Mouse (Mus musculus) cortical plate, adult 2 months (tissue): Measurements from ENCODE around the gene Plppr1. TPM values are rescaled to one million over a fixed set of nuclear protein-coding genes. Genes with fewer than 3 reads are reported as not detected.
A peak's percentile ranks its signal among the peaks of the same experiment; 100 is the strongest.
"Not testable (repeated sequence)": the region's sequence is repeated elsewhere in the genome, so short reads cannot be mapped to it uniquely, and the experiment has no call there.

Source experiments
- H3K27ac ChIP-seq: fragments of 200-500 bp; 2 replicates; pipeline ENCODE4 v1.5.1; 2012; ENCODE audit warnings: low read length, control low read depth, inconsistent platforms; ENCODE audit not compliant: insufficient read depth
- H3K4me1 ChIP-seq: fragments of 200-500 bp; 2 replicates; pipeline ENCODE4 v1.6.1; 2011; ENCODE audit warnings: low read length; ENCODE audit not compliant: control insufficient read depth, insufficient read depth
- H3K4me3 ChIP-seq: fragments of 200-500 bp; 2 replicates; pipeline ENCODE4 v1.5.1; 2011; ENCODE audit warnings: mild to moderate bottlenecking, low read length, control low read depth; ENCODE audit not compliant: insufficient read depth
- CTCF ChIP-seq: fragments of 200-500 bp; IDR thresholded peaks from 2 replicates; pipeline ENCODE4 v1.5.1; 2011; ENCODE audit warnings: mild to moderate bottlenecking, control low read depth, low read length; ENCODE audit not compliant: insufficient read depth; ENCODE audit errors: extremely low read depth
- POLR2A ChIP-seq: fragments of 200-500 bp; IDR thresholded peaks from 2 replicates; pipeline ENCODE4 v1.6.1; 2011; ENCODE audit warnings: mild to moderate bottlenecking, low read length, control low read depth; ENCODE audit not compliant: insufficient read depth; ENCODE audit errors: extremely low read depth
- polyA plus RNA-seq: library from polyadenylated mRNA; depleted of rRNA; stranded (reverse); fragments of >200 nt; gene quantifications from 2 replicates; pipeline ENCODE4 v1.2.3, GENCODE M21; 2012

The Plppr1 gene
- polyA plus RNA-seq, 1 experiment, result 7.3 TPM

DNA sequence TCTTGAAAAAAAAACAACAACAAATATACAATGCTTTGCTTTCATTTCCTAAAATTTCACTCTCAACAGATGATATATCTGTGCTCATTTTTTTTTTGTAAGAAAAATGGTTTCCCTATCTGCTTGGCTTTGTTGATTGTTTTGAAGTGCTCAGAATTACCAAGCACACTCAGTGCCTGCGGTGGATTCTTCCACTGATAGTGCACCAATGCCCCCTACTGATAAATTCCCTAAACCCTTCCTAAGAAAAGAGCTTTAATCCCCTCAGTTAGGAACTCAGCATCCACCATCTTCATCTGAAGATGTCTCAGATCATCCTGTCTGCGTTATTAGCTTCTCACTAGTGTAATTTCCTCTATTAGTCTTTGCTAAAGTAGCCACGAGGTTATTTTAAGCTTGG lies 192.2 kb downstream of the Plppr1 start:
- TF ChIP-seq POLR2A (no peak), CTCF (peak; percentile 55; the same call in 1 of the 2 replicates)
- Histone ChIP-seq H3K4me3 (no peak overlapping the region), H3K4me1 (no peaks in the 10 kb centered on the region), H3K27ac (no peak overlapping the region)

DNA sequence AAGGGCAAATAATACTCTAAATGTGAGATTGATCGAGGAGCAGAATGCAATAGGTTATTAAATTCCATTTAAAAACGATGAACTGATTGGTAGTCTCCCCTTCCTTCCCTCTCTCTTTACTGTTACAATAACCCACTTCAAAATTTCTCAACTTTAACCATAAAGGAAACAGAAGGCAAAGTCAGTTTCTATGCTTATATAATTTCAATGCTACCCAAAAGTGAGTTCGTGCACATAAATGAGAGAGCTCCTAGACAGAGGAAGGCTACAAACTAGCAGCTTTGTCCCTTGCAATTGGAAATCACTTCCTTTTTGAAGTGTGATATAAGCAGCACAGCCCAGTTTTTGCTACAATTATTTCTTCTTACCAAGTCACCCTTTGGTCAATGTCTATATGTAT lies 193.1 kb downstream of the Plppr1 start:
- TF ChIP-seq POLR2A (no peak), CTCF (no peak)
- no peaks in the 10 kb centered on the region for H3K4me1 ChIP-seq
- H3K4me3 ChIP-seq, result no peak overlapping the region
- H3K27ac ChIP-seq, result no peak overlapping the region

DNA sequence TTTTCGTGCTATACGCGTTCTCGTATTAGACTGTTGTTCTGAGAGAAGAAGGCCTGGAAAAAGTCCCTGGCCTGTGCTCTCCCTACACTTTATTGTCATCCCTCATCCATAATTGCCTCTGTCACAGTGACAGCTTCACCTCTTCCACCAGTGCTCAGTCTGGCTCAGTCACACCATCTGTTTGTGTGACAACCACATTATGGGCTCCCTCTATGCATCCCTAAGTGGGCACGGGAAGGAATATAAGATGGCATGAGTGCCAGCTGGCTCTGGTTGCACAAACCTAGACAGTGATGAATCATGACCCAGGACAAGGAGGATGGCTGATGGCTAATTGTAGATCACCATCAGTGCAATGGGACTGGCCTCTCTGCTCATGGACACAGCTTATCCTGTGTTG lies 219.4 kb downstream of the Plppr1 start:
- Histone ChIP-seq H3K4me1 (no peaks in the 10 kb centered on the region), H3K4me3 (no peak overlapping the region), H3K27ac (no peak overlapping the region)
- TF ChIP-seq POLR2A, result no peak
- TF ChIP-seq CTCF, result no peak

DNA sequence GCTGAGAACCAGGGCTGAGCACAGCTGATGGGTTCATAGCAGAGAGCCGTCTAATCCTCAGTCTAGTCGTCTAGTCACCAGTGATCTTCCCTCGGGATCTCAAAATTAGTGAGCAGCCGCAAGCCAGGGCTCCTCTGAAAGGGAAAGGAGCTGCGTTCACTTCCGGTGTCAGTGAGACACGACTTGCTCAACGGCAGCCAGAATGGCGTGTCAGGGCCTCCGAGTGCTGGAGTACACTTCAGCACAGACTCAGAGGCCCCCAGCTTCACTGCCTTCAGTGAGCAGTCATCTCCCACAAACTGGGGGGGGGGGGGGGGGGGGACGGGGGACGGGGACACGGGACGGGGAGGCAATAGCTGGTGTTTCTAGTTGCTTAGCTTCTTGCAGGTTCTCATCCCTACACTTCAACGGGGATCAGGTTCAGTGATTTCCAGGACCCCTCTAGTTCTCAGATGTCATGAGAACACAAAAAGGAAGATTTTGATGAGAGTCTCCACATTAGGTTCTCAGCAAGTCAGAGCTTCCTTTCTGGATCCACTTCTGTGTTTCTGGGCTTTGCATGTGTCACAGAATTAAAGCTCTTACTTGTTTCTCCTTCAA lies 225.7 kb downstream of the Plppr1 start:
- H3K27ac ChIP-seq, result no peak overlapping the region
- no peaks in the 10 kb centered on the region for H3K4me1 ChIP-seq
- no peak overlapping the region for H3K4me3 ChIP-seq
- TF ChIP-seq CTCF (no peak), POLR2A (no peak)

DNA sequence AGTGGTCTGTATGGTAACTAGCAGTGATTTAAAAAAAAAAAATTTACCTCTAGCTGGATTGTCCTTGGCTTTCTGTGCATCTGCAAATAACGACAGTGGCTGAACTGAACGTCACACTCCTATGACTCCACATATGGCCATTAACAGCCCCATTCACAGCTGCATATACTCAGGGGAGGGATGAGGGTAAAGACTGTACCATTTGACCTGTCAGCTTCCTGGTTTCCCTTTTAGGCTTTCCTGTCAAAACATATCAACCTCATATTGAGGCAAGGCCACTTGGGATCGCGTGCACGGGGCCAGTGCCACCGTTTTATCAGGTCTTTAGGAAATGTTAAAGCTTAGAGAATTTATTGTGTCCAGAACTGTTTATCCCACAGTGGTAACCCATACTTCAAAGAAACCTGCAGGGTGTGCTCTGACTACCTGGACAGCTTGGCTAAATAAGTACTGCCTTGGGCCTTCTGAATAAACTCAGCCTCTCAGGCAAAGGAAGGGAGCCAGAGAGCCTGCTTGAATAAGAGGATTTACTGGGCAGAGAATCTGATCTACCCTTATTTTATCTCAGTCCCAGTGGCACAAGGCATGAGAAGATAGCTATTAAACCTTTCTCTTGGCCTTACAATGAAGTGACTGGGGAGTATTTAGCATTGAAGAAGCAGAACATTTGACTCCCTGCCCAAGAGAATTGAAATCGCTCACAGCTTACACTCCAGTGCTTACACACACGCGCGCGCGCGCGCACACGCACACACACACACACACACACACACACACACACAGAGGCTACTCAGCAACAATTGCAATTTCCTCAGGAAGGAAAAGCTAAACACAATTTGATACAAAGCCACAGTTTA lies 226.5 kb downstream of the Plppr1 start:
- no peak for TF ChIP-seq POLR2A
- no peak for TF ChIP-seq CTCF
- Histone ChIP-seq H3K27ac (no peak overlapping the region), H3K4me3 (no peak overlapping the region), H3K4me1 (no peaks in the 10 kb centered on the region)

DNA sequence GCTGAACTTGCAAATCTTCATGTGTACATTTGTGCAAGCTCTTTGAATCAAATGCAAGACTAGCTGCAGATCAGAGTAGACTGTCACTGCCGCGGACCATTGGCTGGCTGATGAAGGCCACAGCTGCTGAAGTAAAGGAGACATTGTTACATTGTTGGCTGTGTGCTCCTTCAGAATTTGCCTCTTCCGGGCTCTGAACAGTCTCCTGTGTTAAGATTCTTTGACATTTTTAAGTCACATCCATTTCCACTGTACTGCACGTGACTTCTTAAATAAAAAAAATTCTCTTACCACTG lies 227.1 kb downstream of the Plppr1 start:
- H3K4me3 ChIP-seq, result no peak overlapping the region
- TF ChIP-seq CTCF (no peak), POLR2A (no peak)
- no peaks in the 10 kb centered on the region for H3K4me1 ChIP-seq
- no peak overlapping the region for H3K27ac ChIP-seq

DNA sequence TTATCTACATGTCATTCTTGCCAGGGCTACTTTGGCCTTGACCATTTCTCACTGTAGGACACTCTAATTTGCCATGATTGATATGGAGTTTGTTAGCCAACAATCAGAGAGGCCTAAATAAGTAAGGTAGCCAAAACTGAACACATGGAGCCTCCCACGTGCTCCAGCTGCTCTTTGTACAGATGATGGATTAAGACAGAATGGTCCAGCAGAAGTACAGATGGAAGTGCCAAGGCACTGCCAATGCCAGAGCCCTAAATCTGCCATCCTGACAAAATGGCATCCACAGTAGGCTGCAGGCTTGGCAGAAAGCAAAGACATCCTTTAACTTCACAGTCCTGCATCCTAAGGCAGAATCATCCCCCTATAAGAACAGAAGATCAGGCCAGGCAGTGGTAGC lies 237.4 kb downstream of the Plppr1 start:
- TF ChIP-seq POLR2A (no peak), CTCF (no peak)
- Histone ChIP-seq H3K27ac (no peak overlapping the region), H3K4me3 (no peak overlapping the region), H3K4me1 (no peaks in the 10 kb centered on the region)

DNA sequence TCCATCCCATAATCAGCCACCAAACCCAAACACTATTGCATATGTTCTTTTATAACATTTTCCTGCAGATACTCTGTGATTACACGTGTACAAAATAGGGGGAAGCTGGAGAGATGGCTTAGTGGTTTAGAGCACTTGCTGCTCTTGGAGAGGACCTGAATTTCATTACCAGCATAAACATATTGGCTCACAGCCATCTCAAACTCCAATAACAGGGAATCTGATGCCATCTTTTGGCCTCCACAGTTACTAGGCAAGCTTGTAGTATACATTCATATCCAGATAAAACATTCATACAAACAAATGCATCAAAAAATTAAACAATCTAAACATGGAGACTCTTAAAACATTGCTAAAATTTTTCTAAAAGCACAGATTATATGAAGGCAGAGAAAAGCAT lies 240.5 kb downstream of the Plppr1 start:
- no peaks in the 10 kb centered on the region for H3K4me1 ChIP-seq
- no peak overlapping the region for H3K4me3 ChIP-seq
- no peak for TF ChIP-seq CTCF
- no peak overlapping the region for H3K27ac ChIP-seq

DNA sequence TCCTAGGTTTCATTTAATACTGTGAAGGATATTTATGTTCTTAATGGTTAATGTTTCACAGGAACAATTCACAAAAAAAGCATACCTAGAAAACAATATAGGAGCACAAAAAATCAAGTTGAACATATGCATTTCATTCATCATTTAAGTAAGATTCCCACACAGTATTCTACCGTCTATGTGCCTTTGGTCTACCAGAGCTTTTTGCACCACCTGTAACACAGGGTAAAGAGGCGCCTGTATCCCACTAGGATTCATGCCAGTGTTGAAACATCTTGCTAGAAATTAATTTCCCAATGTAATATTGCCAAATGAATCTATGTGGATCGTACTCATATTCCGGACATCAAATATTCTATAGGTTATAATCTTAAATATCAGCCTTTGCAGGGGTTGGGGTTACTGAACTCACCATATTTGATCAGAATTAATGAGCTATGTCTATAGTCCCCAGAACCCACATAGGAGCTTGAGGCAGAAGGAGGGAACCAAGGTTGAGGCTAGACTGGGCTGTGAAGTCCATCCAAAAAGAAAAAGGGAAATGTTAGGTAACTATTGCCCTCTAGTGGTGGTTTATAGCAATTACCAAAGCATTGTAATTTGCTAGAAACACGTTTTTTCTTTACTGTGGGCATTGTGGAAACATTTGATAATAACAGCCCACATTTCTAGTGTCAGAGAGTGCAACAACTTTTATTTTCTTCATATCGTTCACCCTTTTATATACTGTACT lies 263.0 kb downstream of the Plppr1 start:
- H3K27ac ChIP-seq, result no peak overlapping the region
- TF ChIP-seq CTCF, result peak; percentile 45
- TF ChIP-seq POLR2A, result no peak
- H3K4me1 ChIP-seq, result no peaks in the 10 kb centered on the region
- no peak overlapping the region for H3K4me3 ChIP-seq

DNA sequence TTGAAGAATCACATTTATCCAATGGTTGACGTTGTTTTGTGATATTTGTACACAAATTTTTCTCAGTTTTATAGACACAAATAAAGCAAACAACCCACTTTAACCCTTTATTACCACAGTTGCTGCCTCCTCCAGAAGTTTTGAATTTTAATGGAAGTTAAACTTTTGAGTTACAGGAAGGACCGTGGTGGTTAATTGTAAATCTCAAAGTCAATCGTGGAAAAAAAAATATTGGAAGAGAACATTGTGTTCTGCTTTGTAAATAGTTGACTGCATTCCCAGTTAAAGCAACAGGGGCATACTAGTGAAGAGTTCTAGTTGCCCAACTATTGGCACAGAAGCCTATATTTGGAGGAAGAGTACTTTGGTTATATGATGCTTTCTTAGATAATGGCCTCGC lies 278.9 kb downstream of the Plppr1 start:
- H3K4me1 ChIP-seq, H3K4me3 ChIP-seq, H3K27ac ChIP-seq: not testable (repeated sequence)

DNA sequence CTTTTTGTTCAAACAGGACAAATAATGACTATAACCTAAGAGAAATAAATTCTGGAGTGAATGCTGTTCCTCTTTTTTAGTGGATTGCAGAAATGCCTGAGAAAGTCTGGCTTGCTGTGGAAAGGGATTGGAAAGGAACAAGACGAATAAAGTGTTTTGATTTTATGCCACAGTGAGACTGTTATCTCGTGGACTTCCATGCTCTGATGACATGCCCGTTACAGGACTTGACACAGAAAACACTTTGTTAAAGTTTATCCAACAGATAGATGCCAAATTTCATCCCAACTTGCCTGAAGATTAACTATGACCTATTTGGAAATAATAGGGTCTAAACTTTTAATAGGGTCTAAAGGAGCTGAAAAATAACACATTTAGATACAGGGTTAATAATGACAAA lies 281.0 kb downstream of the Plppr1 start:
- H3K4me3 ChIP-seq, H3K4me1 ChIP-seq, H3K27ac ChIP-seq: not testable (repeated sequence)

DNA sequence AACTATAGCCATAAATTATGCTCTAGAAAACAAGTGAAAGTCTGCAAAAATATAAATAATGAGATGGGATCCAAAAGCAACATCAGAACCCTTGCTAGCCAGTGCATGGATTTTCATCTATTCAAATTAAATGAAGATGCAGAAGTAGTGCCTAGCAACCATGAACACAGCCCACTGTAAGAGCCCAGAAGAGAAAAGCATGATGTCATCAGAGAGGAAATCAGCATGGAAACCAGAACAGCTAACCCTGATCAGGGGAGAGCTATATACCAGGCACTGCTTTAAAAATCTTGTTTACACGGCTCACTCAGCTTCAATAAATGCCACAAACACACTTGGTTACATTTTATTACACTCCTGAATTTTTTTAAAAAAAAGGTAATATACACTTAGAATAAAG lies 288.9 kb downstream of the Plppr1 start:
- not testable (repeated sequence) for H3K4me3 ChIP-seq

More for the DNA sequence above, 288.9 kb downstream of the Plppr1 start:
- not testable (repeated sequence) for H3K27ac ChIP-seq, H3K4me1 ChIP-seq
